Mouse (Mus musculus): ENCODE data around the gene Rassf5.

Gene Rassf5

GRCm38 (mm10) chr1:131209971-131210426 is 35.1 kb downstream of the Rassf5 start:
- no peak for DNase-seq (ENCODE audit: low read depth, low spot score)

GRCm38 (mm10) chr1:131208800-131209199 is 36.3 kb downstream of the Rassf5 start:
- no peak for DNase-seq (ENCODE audit: low read depth, low spot score)

GRCm38 (mm10) chr1:131208081-131208480 is 37.0 kb downstream of the Rassf5 start:
- DNase-seq (ENCODE audit: low read depth, low spot score): no peak

GRCm38 (mm10) chr1:131207531-131207930 is 37.5 kb downstream of the Rassf5 start:
- no peak for DNase-seq (ENCODE audit: low read depth, low spot score)

- DNase-seq (ENCODE audit: low read depth, low spot score): no peak
Measured at GRCm38 (mm10) chr1:131206342-131206741, 38.7 kb downstream of the Rassf5 start.

- no peak for DNase-seq (ENCODE audit: low read depth, low spot score)
Measured at GRCm38 (mm10) chr1:131204461-131204860, 40.6 kb downstream of the Rassf5 start.

- no peak for DNase-seq (ENCODE audit: low read depth, low spot score)
Measured at GRCm38 (mm10) chr1:131201391-131201790, 43.7 kb downstream of the Rassf5 start.

GRCm38 (mm10) chr1:131200588-131200987 is 44.5 kb downstream of the Rassf5 start:
- no peak for DNase-seq (ENCODE audit: low read depth, low spot score)

GRCm38 (mm10) chr1:131199976-131200375 is 45.1 kb downstream of the Rassf5 start:
- DNase-seq (ENCODE audit: low read depth, low spot score): no peak

GRCm38 (mm10) chr1:131199118-131199821 is 45.8 kb downstream of the Rassf5 start:
- DNase-seq (ENCODE audit: low read depth, low spot score): no peak

- no peak for DNase-seq (ENCODE audit: low read depth, low spot score)
Measured at GRCm38 (mm10) chr1:131198417-131198960, 46.6 kb downstream of the Rassf5 start.

GRCm38 (mm10) chr1:131196107-131196506 is 49.0 kb downstream of the Rassf5 start:
- no peak for DNase-seq (ENCODE audit: low read depth, low spot score)

GRCm38 (mm10) chr1:131195653-131196052 is 49.4 kb downstream of the Rassf5 start:
- DNase-seq (ENCODE audit: low read depth, low spot score): no peak

GRCm38 (mm10) chr1:131193746-131194145 is 51.3 kb downstream of the Rassf5 start:
- DNase-seq (ENCODE audit: low read depth, low spot score): no peak

GRCm38 (mm10) chr1:131188655-131189054 is 56.4 kb downstream of the Rassf5 start:
- DNase-seq (ENCODE audit: low read depth, low spot score): no peak

- DNase-seq (ENCODE audit: low read depth, low spot score): no peak
Measured at GRCm38 (mm10) chr1:131187856-131188255, 57.2 kb downstream of the Rassf5 start.

- no peak for DNase-seq (ENCODE audit: low read depth, low spot score)
Measured at GRCm38 (mm10) chr1:131186995-131187394, 58.1 kb downstream of the Rassf5 start.

- no peak for DNase-seq (ENCODE audit: low read depth, low spot score)
Measured at GRCm38 (mm10) chr1:131185821-131186506, 59.1 kb downstream of the Rassf5 start.

- peak; percentile 22 for DNase-seq (ENCODE audit: low read depth, low spot score)
Measured at GRCm38 (mm10) chr1:131184956-131185660, 60.0 kb downstream of the Rassf5 start.

GRCm38 (mm10) chr1:131184253-131184955 is 60.7 kb downstream of the Rassf5 start:
- DNase-seq (ENCODE audit: low read depth, low spot score): no peak

GRCm38 (mm10) chr1:131183201-131183600 is 61.9 kb downstream of the Rassf5 start:
- no peak for DNase-seq (ENCODE audit: low read depth, low spot score)
